In genomic region chr8:84911854-84912253, GRCm38 (mm10) we compare ENCODE assay signal across 25 mouse cellular contexts. TPM values are rescaled to one million over a fixed set of nuclear protein-coding genes. Genes with fewer than 3 reads are reported as not detected.
A peak's percentile ranks its signal among the peaks of the same experiment; 100 is the strongest.
DNase-seq lines count a peak whose midpoint lies in the region; ATAC-seq and TF ChIP-seq lines count a peak whose summit lies in the region.
"Had no signal": no experiment of that assay in that cellular context is flagged by ENCODE, and none has a peak within 500 bp of the region (broad histone marks: within the 10 kb centered on the region; RNA-seq: fewer than 3 reads in every experiment).

No protein-coding gene starts in this region.

- peak overlapping the region; percentile 56; the same call in 1 of the 2 replicates for H3K4me3 ChIP-seq in forebrain, embryonic 10.5 days
- no peak overlapping the region for H3K4me3 ChIP-seq in forebrain, embryonic 11.5 days (ENCODE audit: low read depth, low read length)
- peak overlapping the region; percentile 61; the same call in 1 of the 2 replicates for H3K4me3 ChIP-seq in liver, embryonic 12.5 days
- no peak overlapping the region for H3K4me3 ChIP-seq in liver, postnatal 0 days (ENCODE audit: low read depth, low read length)
- H3K4me3 ChIP-seq in embryonic facial prominence, embryonic 15.5 days (replicated peaks), result 0 out of 2 replicates have a peak overlapping the region, but pooled peaks have one; percentile 42
- H3K4me3 ChIP-seq: neural tube, embryonic 15.5 days had no signal

- 82% methylated on average over 9 of the region's 9 CpGs for WGBS in forebrain, embryonic 10.5 days
- 85% methylated on average over 9 of the region's 9 CpGs for WGBS in forebrain, embryonic 11.5 days
- WGBS in liver, embryonic 12.5 days (ENCODE audit: insufficient replicate concordance), result 85% methylated on average over 9 of the region's 9 CpGs
- 92% methylated on average over 9 of the region's 9 CpGs for WGBS in liver, postnatal 0 days (ENCODE audit: insufficient replicate concordance)
- WGBS in embryonic facial prominence, embryonic 15.5 days, result 86% methylated on average over 9 of the region's 9 CpGs

- H3K4me1 ChIP-seq in forebrain, embryonic 10.5 days, result peaks cover 35% of the 10 kb centered on the region
- H3K4me1 ChIP-seq in forebrain, embryonic 11.5 days (replicated peaks; ENCODE audit: control insufficient read depth, insufficient read depth, low read length), result peaks cover 7% of the 10 kb centered on the region
- H3K4me1 ChIP-seq in liver, embryonic 12.5 days, result peaks cover 53% of the 10 kb centered on the region
- H3K4me1 ChIP-seq in liver, postnatal 0 days (ENCODE audit: insufficient read depth), result peaks cover 28% of the 10 kb centered on the region
- peaks cover 32% of the 10 kb centered on the region for H3K4me1 ChIP-seq in embryonic facial prominence, embryonic 15.5 days

- TF ChIP-seq CTCF in liver, postnatal 0 days (IDR thresholded peaks at IDR 0.05; ENCODE audit: low read depth), result no peak

- H3K27me3 ChIP-seq in forebrain, embryonic 10.5 days (ENCODE audit: poor library complexity, severe bottlenecking), result peaks cover 81% of the 10 kb centered on the region
- peaks cover 31% of the 10 kb centered on the region for H3K27me3 ChIP-seq in forebrain, embryonic 11.5 days (ENCODE audit: control insufficient read depth, insufficient read depth, low read length)
- peaks cover 55% of the 10 kb centered on the region for H3K27me3 ChIP-seq in liver, embryonic 12.5 days (replicated peaks)
- peaks cover 16% of the 10 kb centered on the region for H3K27me3 ChIP-seq in liver, postnatal 0 days (ENCODE audit: insufficient read depth, low read length)
- peaks cover 32% of the 10 kb centered on the region for H3K27me3 ChIP-seq in embryonic facial prominence, embryonic 15.5 days

- no peak for ATAC-seq in forebrain, embryonic 11.5 days (replicated peaks; ENCODE audit: low FRiP score)
- ATAC-seq in liver, embryonic 12.5 days, result no peak
- ATAC-seq in liver, postnatal 0 days, result no peak
- no peak for ATAC-seq in embryonic facial prominence, embryonic 15.5 days (ENCODE audit: insufficient number of reproducible peaks, low FRiP score, low TSS enrichment, low read depth)
- ATAC-seq: forebrain, embryonic 16.5 days; hindbrain, embryonic 16.5 days; intestine, postnatal 0 days had no signal

- DNase-seq in forebrain, embryonic 10.5 days (ENCODE audit: extremely low spot score, low spot score), result no peak
- DNase-seq in forebrain, embryonic 11.5 days (ENCODE audit: low spot score), result no peak
- DNase-seq in liver, postnatal 0 days, result no peak
- DNase-seq in layer of hippocampus, adult 18-20 months (ENCODE audit: low spot score in 2 of 2), result no peak
- no peak for DNase-seq in adrenal gland, postnatal 4 days (ENCODE audit: low spot score in 2 of 2)
- DNase-seq: adrenal gland, postnatal 25 days; cerebellum, postnatal 10 days; gastrocnemius, postnatal 14 days; kidney, postnatal 25 days; layer of hippocampus, postnatal 36 days; lung, adult 18-20 months; lung, postnatal 14 days had no signal

- H3K36me3 ChIP-seq in forebrain, embryonic 10.5 days (replicated peaks), result peaks cover 10% of the 10 kb centered on the region
- no peaks in the 10 kb centered on the region for H3K36me3 ChIP-seq in forebrain, embryonic 11.5 days (ENCODE audit: control insufficient read depth, insufficient read depth, low read length)
- H3K36me3 ChIP-seq in liver, embryonic 12.5 days, result peaks cover 28% of the 10 kb centered on the region
- H3K36me3 ChIP-seq in liver, postnatal 0 days (replicated peaks; ENCODE audit: insufficient read depth, low read length), result peaks cover 3% of the 10 kb centered on the region; the same call in 1 of the 2 replicates
- H3K36me3 ChIP-seq in embryonic facial prominence, embryonic 15.5 days, result no peaks in the 10 kb centered on the region

- no peak overlapping the region for H3K9ac ChIP-seq in forebrain, embryonic 11.5 days (ENCODE audit: low read length)
- H3K9ac ChIP-seq in liver, embryonic 12.5 days, result 0 out of 2 replicates have a peak overlapping the region, but pooled peaks have one; percentile 62
- no peak overlapping the region for H3K9ac ChIP-seq in liver, postnatal 0 days (replicated peaks)
- H3K9ac ChIP-seq in embryonic facial prominence, embryonic 15.5 days, result no peak overlapping the region
- H3K9ac ChIP-seq: neural tube, embryonic 15.5 days had no signal

- H3K27ac ChIP-seq in forebrain, embryonic 10.5 days, result no peak overlapping the region
- no peak overlapping the region for H3K27ac ChIP-seq in forebrain, embryonic 11.5 days (ENCODE audit: low read depth, low read length)
- no peak overlapping the region for H3K27ac ChIP-seq in liver, embryonic 12.5 days
- H3K27ac ChIP-seq in liver, postnatal 0 days (ENCODE audit: low read depth), result no peak overlapping the region
- no peak overlapping the region for H3K27ac ChIP-seq in embryonic facial prominence, embryonic 15.5 days (replicated peaks)
- H3K27ac ChIP-seq: limb, embryonic 13.5 days; neural tube, embryonic 15.5 days had no signal

- H3K4me2 ChIP-seq in forebrain, embryonic 11.5 days (ENCODE audit: low read depth, low read length, severe bottlenecking), result no peak overlapping the region
- peak overlapping the region; percentile 95; the same call in 1 of the 2 replicates for H3K4me2 ChIP-seq in liver, embryonic 12.5 days
- no peak overlapping the region for H3K4me2 ChIP-seq in liver, postnatal 0 days (ENCODE audit: low read depth, low read length)
- no peak overlapping the region for H3K4me2 ChIP-seq in embryonic facial prominence, embryonic 15.5 days (replicated peaks)
- H3K4me2 ChIP-seq: neural tube, embryonic 15.5 days had no signal

- peaks cover 4% of the 10 kb centered on the region; the same call in 1 of the 2 replicates for H3K9me3 ChIP-seq in forebrain, embryonic 10.5 days
- no peaks in the 10 kb centered on the region; the same call in 1 of the 2 replicates for H3K9me3 ChIP-seq in forebrain, embryonic 11.5 days (ENCODE audit: control insufficient read depth, low read length)
- no peaks in the 10 kb centered on the region for H3K9me3 ChIP-seq in liver, embryonic 12.5 days (replicated peaks)
- H3K9me3 ChIP-seq in liver, postnatal 0 days (ENCODE audit: low read length), result no peaks in the 10 kb centered on the region
- H3K9me3 ChIP-seq in embryonic facial prominence, embryonic 15.5 days (replicated peaks), result no peaks in the 10 kb centered on the region
- H3K9me3 ChIP-seq: neural tube, embryonic 15.5 days had no signal

- no peak for TF ChIP-seq EP300 in liver, postnatal 0 days (IDR thresholded peaks at IDR 0.05; ENCODE audit: low read depth)

RNA-seq across cellular contexts. Expression of gene Dnase2a, which starts 3.5 kb away (rescaled TPM):
- polyA plus RNA-seq in forebrain, embryonic 10.5 days (2016; fragmentation: Nextera tagmentation; extraction: Ambion mirVana), result 7.9 and 9.2 TPM in 2 replicates
- polyA plus RNA-seq in forebrain, embryonic 11.5 days (2014; fragmentation: Nextera tagmentation; extraction: Ambion mirVana), result 7.2 and 9.5 TPM in 2 replicates
- polyA plus RNA-seq in liver, embryonic 12.5 days (2016; fragmentation: Nextera tagmentation; extraction: Ambion mirVana), result 10.8 and 11.4 TPM in 2 replicates
- 15.4 and 16.0 TPM in 2 replicates for polyA plus RNA-seq in liver, postnatal 0 days (2015; fragmentation: Nextera tagmentation; extraction: Ambion mirVana)
- polyA plus RNA-seq in embryonic facial prominence, embryonic 15.5 days (2015; fragmentation: Nextera tagmentation; extraction: Ambion mirVana), result 20.0 and 22.4 TPM in 2 replicates
- total RNA-seq in layer of hippocampus, adult 18-20 months (2021), result 1 to 10 TPM; 2.8 to 5.1 TPM
- 10 to 100 TPM; 10.4 to 11.5 TPM for total RNA-seq in adrenal gland, postnatal 4 days (2021)

RNA-seq across cellular contexts. Expression of gene Klf1, which starts 10.1 kb away (rescaled TPM):
- 18.3 and 24.3 TPM in 2 replicates for polyA plus RNA-seq in forebrain, embryonic 10.5 days (2016; fragmentation: Nextera tagmentation; extraction: Ambion mirVana)
- 14.2 and 17.5 TPM in 2 replicates for polyA plus RNA-seq in forebrain, embryonic 11.5 days (2014; fragmentation: Nextera tagmentation; extraction: Ambion mirVana)
- polyA plus RNA-seq in liver, embryonic 12.5 days (2016; fragmentation: Nextera tagmentation; extraction: Ambion mirVana), result 517 and 552 TPM in 2 replicates
- 133 and 149 TPM in 2 replicates for polyA plus RNA-seq in liver, postnatal 0 days (2015; fragmentation: Nextera tagmentation; extraction: Ambion mirVana)
- 1.3 and 1.6 TPM in 2 replicates for polyA plus RNA-seq in embryonic facial prominence, embryonic 15.5 days (2015; fragmentation: Nextera tagmentation; extraction: Ambion mirVana)
- total RNA-seq in layer of hippocampus, adult 18-20 months (2021), result under 1 TPM in 1 of 2 experiments, not detected in 1; 0.27 TPM
- 1 to 10 TPM; 2.7 to 6.8 TPM for total RNA-seq in adrenal gland, postnatal 4 days (2021)
- total RNA-seq: left cerebral cortex, postnatal 10 days had no signal

RNA-seq across cellular contexts. Expression of gene Gcdh, which starts 18.1 kb away (rescaled TPM):
- polyA plus RNA-seq in forebrain, embryonic 10.5 days (2016; fragmentation: Nextera tagmentation; extraction: Ambion mirVana), result 44.6 and 49.6 TPM in 2 replicates
- polyA plus RNA-seq in forebrain, embryonic 11.5 days (2014; fragmentation: Nextera tagmentation; extraction: Ambion mirVana), result 37.8 and 39.6 TPM in 2 replicates
- 41.1 and 44.3 TPM in 2 replicates for polyA plus RNA-seq in liver, embryonic 12.5 days (2016; fragmentation: Nextera tagmentation; extraction: Ambion mirVana)
- polyA plus RNA-seq in liver, postnatal 0 days (2015; fragmentation: Nextera tagmentation; extraction: Ambion mirVana), result 139 and 141 TPM in 2 replicates
- polyA plus RNA-seq in embryonic facial prominence, embryonic 15.5 days (2015; fragmentation: Nextera tagmentation; extraction: Ambion mirVana), result 29.4 and 32.2 TPM in 2 replicates
- total RNA-seq in layer of hippocampus, adult 18-20 months (2021), result 10 to 100 TPM; 38.3 to 38.5 TPM
- total RNA-seq in adrenal gland, postnatal 4 days (2021), result 10 to 100 TPM; 55.0 to 56.0 TPM

RNA-seq across cellular contexts. Expression of gene Mast1, which starts 25.3 kb away (rescaled TPM):
- 2.6 and 3.8 TPM in 2 replicates for polyA plus RNA-seq in forebrain, embryonic 10.5 days (2016; fragmentation: Nextera tagmentation; extraction: Ambion mirVana)
- 14.2 and 15.9 TPM in 2 replicates for polyA plus RNA-seq in forebrain, embryonic 11.5 days (2014; fragmentation: Nextera tagmentation; extraction: Ambion mirVana)
- polyA plus RNA-seq in liver, embryonic 12.5 days (2016; fragmentation: Nextera tagmentation; extraction: Ambion mirVana), result 0.18 TPM in 2 replicates
- polyA plus RNA-seq in liver, postnatal 0 days (2015; fragmentation: Nextera tagmentation; extraction: Ambion mirVana), result 0.07 TPM in 1 of 2 replicates, not detected in the other
- 1.9 and 2.2 TPM in 2 replicates for polyA plus RNA-seq in embryonic facial prominence, embryonic 15.5 days (2015; fragmentation: Nextera tagmentation; extraction: Ambion mirVana)
- 10 to 100 TPM; 71.8 to 73.3 TPM for total RNA-seq in layer of hippocampus, adult 18-20 months (2021)
- 1 to 10 TPM; 8.3 to 8.5 TPM for total RNA-seq in adrenal gland, postnatal 4 days (2021)
- total RNA-seq: megakaryocyte progenitor cell, adult 5-6 weeks had no signal

RNA-seq across cellular contexts. Expression of gene Rtbdn, which starts 34.9 kb away (rescaled TPM):
- polyA plus RNA-seq in forebrain, embryonic 10.5 days (2016; fragmentation: Nextera tagmentation; extraction: Ambion mirVana), result 1.3 and 1.8 TPM in 2 replicates
- 0.19 and 0.36 TPM in 2 replicates for polyA plus RNA-seq in forebrain, embryonic 11.5 days (2014; fragmentation: Nextera tagmentation; extraction: Ambion mirVana)
- 0.39 and 0.60 TPM in 2 replicates for polyA plus RNA-seq in liver, embryonic 12.5 days (2016; fragmentation: Nextera tagmentation; extraction: Ambion mirVana)
- polyA plus RNA-seq in liver, postnatal 0 days (2015; fragmentation: Nextera tagmentation; extraction: Ambion mirVana), result 0.09 TPM in 1 of 2 replicates, not detected in the other
- polyA plus RNA-seq in embryonic facial prominence, embryonic 15.5 days (2015; fragmentation: Nextera tagmentation; extraction: Ambion mirVana), result 0.27 TPM in 1 of 2 replicates, not detected in the other
- 1 to 10 TPM in 1 of 2 experiments, under 1 TPM in 1; 0.87 to 1.1 TPM for total RNA-seq in layer of hippocampus, adult 18-20 months (2021)
- under 1 TPM; 0.23 to 0.31 TPM for total RNA-seq in adrenal gland, postnatal 4 days (2021)
- total RNA-seq: adrenal gland, postnatal 25 days; gastrocnemius, postnatal 14 days; hematopoietic stem cell, adult 5-6 weeks; megakaryocyte progenitor cell, adult 5-6 weeks had no signal
- polyA plus RNA-seq: embryonic facial prominence, embryonic 11.5 days; kidney, embryonic 14.5 days; urinary bladder, adult 2 months had no signal

Comparison
In these comparisons a context has a peak if more than half of its experiments do, and no peak if none do; other contexts are left out.
1. H3K4me3 ChIP-seq: peak in forebrain, embryonic 10.5 days (single experiment), liver, embryonic 12.5 days (single experiment) and embryonic facial prominence, embryonic 15.5 days (single experiment); none in forebrain, embryonic 11.5 days (single experiment) and liver, postnatal 0 days (single experiment).